Mouse (Mus musculus): ENCODE results near the gene Rbbp8nl. TPM values are rescaled to one million over a fixed set of nuclear protein-coding genes. Genes with fewer than 3 reads are reported as not detected.

Rbbp8nl gene
- total RNA-seq, 2 experiments from 2014 or later = not detected

DNA sequence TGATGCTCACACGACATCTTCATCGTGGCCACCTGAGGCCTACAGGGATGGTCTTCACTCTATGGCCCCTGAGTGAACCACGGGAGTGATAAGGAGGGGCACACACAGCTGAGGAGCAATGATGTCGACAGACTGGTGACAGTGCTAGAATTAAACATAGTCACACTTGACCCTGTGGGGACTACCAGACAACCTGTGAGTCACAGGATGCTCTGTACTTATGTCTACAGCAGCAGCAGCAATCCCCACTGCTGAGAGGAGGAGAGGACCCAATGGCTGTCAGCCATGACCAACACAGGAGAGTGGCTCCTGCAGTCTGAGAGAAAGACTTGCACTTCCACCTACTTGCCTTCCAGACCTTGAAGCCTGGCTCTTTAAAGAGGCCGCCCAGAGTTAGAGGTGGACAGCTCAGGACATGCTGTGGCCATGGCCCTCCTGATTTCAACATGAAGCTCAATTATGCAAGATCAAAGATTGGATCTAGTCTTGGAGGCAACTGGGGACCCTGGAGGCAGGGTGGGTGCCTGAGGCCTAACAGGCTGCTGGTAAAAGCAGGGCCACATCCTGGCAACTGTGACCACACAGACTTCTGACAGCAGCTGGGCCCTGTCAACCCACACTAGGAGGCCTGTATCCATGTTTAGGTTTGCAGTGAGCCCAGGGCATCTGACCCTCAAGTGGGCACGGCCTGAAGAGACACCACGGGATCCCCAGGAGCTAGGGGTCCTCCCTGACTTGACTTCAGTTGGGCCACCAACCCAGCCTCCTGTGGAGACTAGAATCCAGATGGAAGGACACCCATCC lies 56.4 kb downstream of the Rbbp8nl start:
- DNase-seq (ENCODE audit: extremely low spot score in 1 of 2, low spot score in 1 of 2) = no peak

DNA sequence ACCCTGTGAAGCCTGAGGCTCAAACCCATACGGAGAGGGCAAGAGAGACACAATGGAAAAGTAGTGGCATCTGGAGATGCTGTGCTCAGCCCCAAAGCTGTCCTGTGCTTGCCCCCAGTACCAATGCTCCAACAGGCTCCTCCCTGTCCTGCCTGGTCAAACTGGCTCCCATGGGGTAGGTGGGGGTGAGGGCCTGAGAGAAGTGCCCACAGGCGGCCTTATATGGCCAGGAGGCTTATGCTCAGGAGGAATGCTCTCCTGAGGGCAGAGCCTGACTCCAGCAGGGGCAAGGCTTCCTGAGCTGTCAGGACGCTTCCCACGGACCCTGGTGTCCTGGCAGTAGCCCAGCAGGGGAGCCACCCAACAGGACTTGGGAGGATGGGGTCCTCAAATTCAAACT lies 59.2 kb downstream of the Rbbp8nl start:
- DNase-seq (ENCODE audit: extremely low spot score in 1 of 2, low spot score in 1 of 2) = no peak

DNA sequence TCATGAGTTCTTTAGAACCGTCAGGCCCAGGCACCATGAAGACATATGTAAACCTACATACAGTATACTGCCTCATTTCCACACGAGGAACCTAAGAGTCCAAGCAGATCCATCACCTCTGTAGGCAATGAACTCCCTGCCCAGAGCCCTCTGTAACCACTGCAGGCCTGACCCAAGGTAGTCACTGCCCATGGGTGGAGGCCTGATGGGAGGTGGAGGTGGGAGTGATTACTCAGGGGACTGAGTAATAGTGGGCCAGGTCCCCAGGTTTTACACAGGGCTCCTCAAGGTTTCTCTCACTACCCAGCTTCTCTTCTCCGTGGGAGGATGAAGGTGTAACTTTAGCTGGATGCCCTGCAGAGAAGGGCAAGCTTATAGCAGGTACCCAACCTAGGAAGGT lies 60.5 kb downstream of the Rbbp8nl start:
- DNase-seq (ENCODE audit: extremely low spot score in 1 of 2, low spot score in 1 of 2) = no peak

DNA sequence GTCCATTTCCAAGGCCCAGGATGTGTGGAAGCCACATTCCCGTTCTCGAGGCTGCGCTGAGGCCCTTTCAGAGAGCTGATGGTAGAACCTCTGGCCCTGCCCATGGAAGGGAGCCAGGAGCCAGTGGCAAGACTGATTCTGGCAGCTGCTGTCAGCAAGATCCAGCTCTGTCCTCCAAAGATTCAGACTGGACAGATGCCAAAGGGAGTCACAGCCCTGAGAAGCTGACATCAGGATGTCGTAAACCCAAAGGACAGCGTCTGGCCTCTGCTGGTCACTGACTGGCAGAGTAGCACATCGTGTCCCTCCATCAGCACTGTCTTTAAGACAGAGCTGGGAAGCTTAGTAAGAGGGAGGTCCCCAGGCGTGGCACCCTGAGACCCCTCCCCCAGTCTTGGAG lies 61.1 kb downstream of the Rbbp8nl start:
- no peak for DNase-seq (ENCODE audit: extremely low spot score in 1 of 2, low spot score in 1 of 2)

DNA sequence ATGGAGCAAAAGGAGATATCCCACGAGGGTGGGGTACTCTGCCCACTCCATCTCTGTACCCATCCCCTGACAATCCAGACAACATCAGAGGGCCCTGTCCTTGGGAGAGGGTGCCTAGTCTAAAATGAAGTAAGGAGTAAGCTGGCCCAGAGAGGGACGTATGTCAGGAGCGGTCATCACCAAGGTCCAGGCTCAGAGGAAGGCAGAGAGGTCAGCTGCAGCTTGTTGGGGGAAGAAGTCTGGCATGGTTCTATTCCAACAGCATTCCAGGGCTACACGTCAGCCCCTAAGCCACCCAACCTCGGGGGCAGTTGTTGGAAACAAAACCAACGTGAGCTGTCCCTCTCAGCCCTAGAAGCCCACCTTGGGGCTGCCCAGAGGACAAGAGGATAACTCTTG lies 61.6 kb downstream of the Rbbp8nl start:
- DNase-seq (ENCODE audit: extremely low spot score in 1 of 2, low spot score in 1 of 2) = no peak

Small RNA genes within 50 kb of the gene (microRNA-seq; reads per million reads assigned to microRNA genes)
- gene Mir3091 = 0 to 0.18 reads per million in 2 experiments

Other genes with a start within 250 kb of the Rbbp8nl start
- 100 to 1,000 TPM; 181 to 185 TPM for gene Psma7, start 247.4 kb downstream of the Rbbp8nl start, total RNA-seq (2021)
- 10 to 100 TPM; 37.7 to 43.3 TPM for gene Ss18l1, start 247.4 kb downstream of the Rbbp8nl start, total RNA-seq (2021)
- 10 to 100 TPM; 17.6 to 17.9 TPM for gene Mtg2, start 219.3 kb downstream of the Rbbp8nl start, total RNA-seq (2021)
- gene Hrh3, start 185.4 kb downstream of the Rbbp8nl start, total RNA-seq (2021) = 10 to 100 TPM; 45.3 to 50.7 TPM
- 10 to 100 TPM; 46.6 to 47.0 TPM for gene Osbpl2, start 170.6 kb downstream of the Rbbp8nl start, total RNA-seq (2021)
- gene Adrm1, start 118.4 kb downstream of the Rbbp8nl start, total RNA-seq (2021) = 100 to 1,000 TPM; 104 to 108 TPM
- gene Lama5, start 64.0 kb downstream of the Rbbp8nl start, total RNA-seq (2021) = 10 to 100 TPM in 1 of 2 experiments, 1 to 10 TPM in 1; 5.7 to 10.2 TPM
- gene Rps21, start 32.5 kb downstream of the Rbbp8nl start, total RNA-seq (2021) = 100 to 1,000 TPM; 617 to 738 TPM
- 10 to 100 TPM; 32.3 to 38.2 TPM for gene Cables2, start 16.4 kb downstream of the Rbbp8nl start, total RNA-seq (2021)
- gene Gata5, start 44.8 kb upstream of the Rbbp8nl start, total RNA-seq (2021) = not detected
- gene Slco4a1, start 166.4 kb upstream of the Rbbp8nl start, total RNA-seq (2021) = 1 to 10 TPM in 1 of 2 experiments, under 1 TPM in 1; 0.96 to 1.2 TPM
- gene Ntsr1, start 210.1 kb upstream of the Rbbp8nl start, total RNA-seq (2021) = 1 to 10 TPM; 4.4 TPM